Comparison of ENCODE assay signal across 35 mouse cellular contexts in the genomic region with DNA sequence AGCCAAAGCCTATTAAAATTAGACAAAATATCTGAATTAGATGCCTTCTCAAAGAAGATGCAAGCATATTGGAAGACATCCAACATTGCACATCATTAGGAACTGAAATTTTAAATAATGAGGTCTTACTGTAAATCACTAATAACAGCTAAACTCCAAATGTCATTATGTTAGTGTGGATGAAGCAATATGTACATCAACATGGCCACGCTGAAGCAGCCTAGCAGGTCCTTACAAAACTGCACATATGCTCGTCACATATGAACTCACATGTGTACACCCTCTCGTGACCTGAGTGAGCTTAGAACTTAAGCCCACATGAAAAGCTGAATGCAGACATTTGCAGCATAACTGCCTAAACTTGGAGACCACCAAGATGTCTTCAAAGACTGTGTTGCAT.
"Had no signal": no experiment of that assay in that cellular context is flagged by ENCODE, and none has a peak within 500 bp of the region (broad histone marks: within the 10 kb centered on the region; RNA-seq: fewer than 3 reads in every experiment).

No protein-coding gene starts in this region.

- H3K27ac ChIP-seq: heart, embryonic 10.5 days; heart, embryonic 13.5 days; heart, embryonic 15.5 days; hindbrain, embryonic 10.5 days; hindbrain, embryonic 12.5 days; hindbrain, embryonic 13.5 days; hindbrain, embryonic 14.5 days; hindbrain, embryonic 15.5 days; hindbrain, postnatal 0 days; intestine, embryonic 15.5 days; kidney, embryonic 15.5 days; kidney, postnatal 0 days; layer of hippocampus, adult 2 months had no signal

- H3K4me3 ChIP-seq: heart, embryonic 10.5 days; heart, embryonic 12.5 days; heart, embryonic 13.5 days; heart, embryonic 15.5 days; hindbrain, embryonic 10.5 days; hindbrain, embryonic 12.5 days; hindbrain, embryonic 13.5 days; hindbrain, embryonic 15.5 days; intestine, embryonic 15.5 days; kidney, embryonic 15.5 days; layer of hippocampus, adult 2 months had no signal

- H3K4me1 ChIP-seq: heart, embryonic 10.5 days; heart, embryonic 12.5 days; heart, embryonic 13.5 days; heart, embryonic 15.5 days; hindbrain, embryonic 10.5 days; hindbrain, embryonic 12.5 days; hindbrain, embryonic 13.5 days; hindbrain, embryonic 15.5 days; intestine, embryonic 15.5 days; kidney, embryonic 15.5 days had no signal

- H3K36me3 ChIP-seq: heart, embryonic 10.5 days; heart, embryonic 12.5 days; heart, embryonic 13.5 days; heart, embryonic 15.5 days; hindbrain, embryonic 10.5 days; hindbrain, embryonic 12.5 days; hindbrain, embryonic 13.5 days; hindbrain, embryonic 15.5 days; intestine, embryonic 15.5 days had no signal

- H3K9ac ChIP-seq: heart, embryonic 12.5 days; heart, embryonic 13.5 days; heart, embryonic 15.5 days; hindbrain, embryonic 12.5 days; hindbrain, embryonic 13.5 days; hindbrain, embryonic 14.5 days; hindbrain, embryonic 15.5 days; intestine, embryonic 15.5 days; kidney, embryonic 15.5 days had no signal

- DNase-seq: heart, postnatal 10 days; heart, postnatal 14 days; heart, postnatal 36 days; heart, postnatal 4 days; kidney, adult 11 months; kidney, adult 18-20 months; kidney, adult 2 months; kidney, adult 8-10 months; kidney, adult 9 months; kidney, postnatal 10 days; kidney, postnatal 14 days; kidney, postnatal 25 days; kidney, postnatal 36 days; kidney, postnatal 4 days; layer of hippocampus, adult 9-11 months; layer of hippocampus, postnatal 36 days had no signal

- H3K4me2 ChIP-seq: heart, embryonic 11.5 days; heart, embryonic 12.5 days; heart, embryonic 13.5 days; heart, embryonic 15.5 days; hindbrain, embryonic 12.5 days; hindbrain, embryonic 13.5 days; hindbrain, embryonic 14.5 days; hindbrain, embryonic 15.5 days; intestine, embryonic 15.5 days; kidney, embryonic 15.5 days had no signal

- H3K27me3 ChIP-seq: heart, embryonic 12.5 days; heart, embryonic 13.5 days; heart, embryonic 15.5 days; hindbrain, embryonic 12.5 days; hindbrain, embryonic 13.5 days; hindbrain, embryonic 15.5 days; intestine, embryonic 15.5 days; kidney, embryonic 15.5 days had no signal

- ATAC-seq: hindbrain, embryonic 16.5 days; hindbrain, postnatal 0 days; inflammation-experienced regulatory T-cells, adult 6 months; intestine, embryonic 15.5 days; intestine, embryonic 16.5 days; intestine, postnatal 0 days had no signal

- H3K9me3 ChIP-seq: heart, embryonic 10.5 days; heart, embryonic 12.5 days; heart, embryonic 13.5 days; heart, embryonic 15.5 days; hindbrain, embryonic 10.5 days; hindbrain, embryonic 12.5 days; hindbrain, embryonic 13.5 days; hindbrain, embryonic 15.5 days; intestine, embryonic 15.5 days; kidney, embryonic 15.5 days had no signal
